Comparison of ENCODE assay signal across 9 mouse cellular contexts in genomic region chr11:93471573-93472179, GRCm38 (mm10).
DNase-seq lines count a peak whose midpoint lies in the region; ATAC-seq and TF ChIP-seq lines count a peak whose summit lies in the region.
"Had no signal": no experiment of that assay in that cellular context is flagged by ENCODE, and none has a peak within 500 bp of the region (broad histone marks: within the 10 kb centered on the region; RNA-seq: fewer than 3 reads in every experiment).

No protein-coding gene starts in this region.

- ATAC-seq in forebrain, embryonic 11.5 days (replicated peaks; ENCODE audit: low FRiP score), result peak; percentile 77
- ATAC-seq in erythroid progenitor cell, adult 5-6 weeks (replicated peaks; ENCODE audit: low FRiP score, poor library complexity, severe bottlenecking), result no peak

- H3K4me3 ChIP-seq in MEL (ENCODE audit: control insufficient read depth in 1 of 2, insufficient read depth in 1 of 2, low read depth in 2 of 2, low read length in 2 of 2), result no peak overlapping the region
- H3K4me3 ChIP-seq in forebrain, embryonic 11.5 days (ENCODE audit: low read depth, low read length), result no peak overlapping the region
- H3K4me3 ChIP-seq in layer of hippocampus, adult 2 months, result peak overlapping the region; percentile 42
- H3K4me3 ChIP-seq: heart, embryonic 13.5 days had no signal

- no peaks in the 10 kb centered on the region for H3K4me1 ChIP-seq in MEL (ENCODE audit: control insufficient read depth in 1 of 2, insufficient read depth in 2 of 2, low read length in 2 of 2)
- no peaks in the 10 kb centered on the region for H3K4me1 ChIP-seq in forebrain, embryonic 11.5 days (replicated peaks; ENCODE audit: control insufficient read depth, insufficient read depth, low read length)
- H3K4me1 ChIP-seq: heart, embryonic 13.5 days had no signal

- TF ChIP-seq CTCF in MEL (IDR thresholded peaks at IDR 0.05 in 2 of 3, conservative IDR thresholded peaks at IDR 0.05 in 1 of 3; ENCODE audit: control insufficient read depth in 1 of 3, insufficient read depth in 1 of 3, low read depth in 2 of 3, low read length in 3 of 3, poor library complexity in 1 of 3, severe bottlenecking in 1 of 3), result peak; percentile 63 to 67 (median 64)
- peak; percentile 93 for TF ChIP-seq CTCF in layer of hippocampus, adult 2 months (conservative IDR thresholded peaks at IDR 0.05)

- no peak overlapping the region for H3K4me2 ChIP-seq in forebrain, embryonic 11.5 days (ENCODE audit: low read depth, low read length, severe bottlenecking)
- H3K4me2 ChIP-seq: heart, embryonic 13.5 days had no signal

- TF ChIP-seq RAD21 in MEL (IDR thresholded peaks at IDR 0.05; ENCODE audit: low read depth, low read length), result peak; percentile 61

- DNase-seq in MEL (ENCODE audit: low read depth, low spot score), result peak; percentile 50
- DNase-seq in c-Kit-positive CD71-negative TER-119-negative erythroid progenitor cells, embryonic 14.5 days (ENCODE audit: low read depth), result peak; percentile 23
- DNase-seq in forebrain, embryonic 11.5 days (ENCODE audit: low spot score), result peak; percentile 81
- peak; percentile 1 for DNase-seq in heart, postnatal 25 days (ENCODE audit: low spot score)
- DNase-seq in layer of hippocampus, adult 2 months (ENCODE audit: low spot score in 2 of 2), result peak; percentile 79 to 86
- DNase-seq in lung, postnatal 10 days, result peak; percentile 78
- DNase-seq in retina, postnatal 7 days (ENCODE audit: low read depth, low spot score), result peak; percentile 61

- H3K9me3 ChIP-seq in MEL (replicated peaks; ENCODE audit: insufficient read depth, low read length), result no peaks in the 10 kb centered on the region
- H3K9me3 ChIP-seq in forebrain, embryonic 11.5 days (ENCODE audit: control insufficient read depth, low read length), result no peaks in the 10 kb centered on the region
- H3K9me3 ChIP-seq: heart, embryonic 13.5 days had no signal

- no peaks in the 10 kb centered on the region for H3K27me3 ChIP-seq in MEL (ENCODE audit: control insufficient read depth in 1 of 2, insufficient read depth in 2 of 2, low read length in 2 of 2)
- H3K27me3 ChIP-seq in forebrain, embryonic 11.5 days (ENCODE audit: control insufficient read depth, insufficient read depth, low read length), result no peaks in the 10 kb centered on the region
- H3K27me3 ChIP-seq: heart, embryonic 13.5 days had no signal

- no peak overlapping the region for H3K27ac ChIP-seq in MEL (ENCODE audit: control insufficient read depth, low read depth, low read length)
- H3K27ac ChIP-seq in forebrain, embryonic 11.5 days (ENCODE audit: low read depth, low read length), result no peak overlapping the region
- peak overlapping the region; percentile 52 for H3K27ac ChIP-seq in layer of hippocampus, adult 2 months
- H3K27ac ChIP-seq: heart, embryonic 13.5 days had no signal

- no peak overlapping the region for H3K9ac ChIP-seq in MEL (ENCODE audit: control insufficient read depth, low read depth, low read length, poor library complexity, severe bottlenecking)
- H3K9ac ChIP-seq in forebrain, embryonic 11.5 days (ENCODE audit: low read length), result no peak overlapping the region
- H3K9ac ChIP-seq: heart, embryonic 13.5 days had no signal

- intact Hi-C loops in heart, postnatal 25 days (cut with DNase I), result loop anchor here (2.0 kb wide), 1 partner anchor 329 kb away; no protein-coding TSS in a partner anchor

- H3K36me3 ChIP-seq in MEL (ENCODE audit: control insufficient read depth in 1 of 2, insufficient read depth in 2 of 2, low read length in 2 of 2), result no peaks in the 10 kb centered on the region
- H3K36me3 ChIP-seq in forebrain, embryonic 11.5 days (ENCODE audit: control insufficient read depth, insufficient read depth, low read length), result no peaks in the 10 kb centered on the region
- H3K36me3 ChIP-seq: heart, embryonic 13.5 days had no signal

- WGBS in forebrain, embryonic 11.5 days, result 35% methylated on average over 10 of the region's 10 CpGs

- no peak for TF ChIP-seq POLR2A in MEL (IDR thresholded peaks at IDR 0.05; ENCODE audit: control insufficient read depth in 1 of 2, insufficient read depth in 1 of 2, low read depth in 1 of 2, low read length in 2 of 2, poor library complexity in 1 of 2)

- TF ChIP-seq EP300 in MEL (IDR thresholded peaks at IDR 0.05; ENCODE audit: low read depth in 1 of 2, low read length in 2 of 2), result no peak

- H3K79me2 ChIP-seq in MEL (ENCODE audit: control insufficient read depth, insufficient read depth, low read length, poor library complexity), result no peaks in the 10 kb centered on the region

TF ChIP-seq in MEL, 35 proteins besides CTCF, POLR2A, EP300 and RAD21:
- TF ChIP-seq SMC3 (IDR thresholded peaks at IDR 0.05; ENCODE audit: low read depth, low read length) (peak; percentile 55), ZC3H11A (IDR thresholded peaks at IDR 0.05; ENCODE audit: low read depth, low read length) (0 out of 2 replicates have a peak, but pooled peaks have one; percentile 21), GATA1 (IDR thresholded peaks at IDR 0.05; ENCODE audit: low read depth, low read length) (no peak)
TF ChIP-seq in MEL: peak in this region for 2.

Comparison
In these comparisons a context has a peak if more than half of its experiments do, and no peak if none do; other contexts are left out.
1. DNase-seq: peak in every context shown above with its lines; median percentile 82 in layer of hippocampus, adult 2 months; 81 in forebrain, embryonic 11.5 days; 78 in lung, postnatal 10 days; 61 in retina, postnatal 7 days; 50 in MEL; 23 in c-Kit-positive CD71-negative TER-119-negative erythroid progenitor cells, embryonic 14.5 days; 1 in heart, postnatal 25 days.